Mouse (Mus musculus): ENCODE measurements around the gene Cyp2j5. TPM values are rescaled to one million over a fixed set of nuclear protein-coding genes. Genes with fewer than 3 reads are reported as not detected.
"Not testable (repeated sequence)": the region's sequence is repeated elsewhere in the genome, so short reads cannot be mapped to it uniquely, and the experiment has no call there.

Cyp2j5 gene
- polyA plus RNA-seq, 1 experiment from 2014 or later = 0.20 TPM

DNA sequence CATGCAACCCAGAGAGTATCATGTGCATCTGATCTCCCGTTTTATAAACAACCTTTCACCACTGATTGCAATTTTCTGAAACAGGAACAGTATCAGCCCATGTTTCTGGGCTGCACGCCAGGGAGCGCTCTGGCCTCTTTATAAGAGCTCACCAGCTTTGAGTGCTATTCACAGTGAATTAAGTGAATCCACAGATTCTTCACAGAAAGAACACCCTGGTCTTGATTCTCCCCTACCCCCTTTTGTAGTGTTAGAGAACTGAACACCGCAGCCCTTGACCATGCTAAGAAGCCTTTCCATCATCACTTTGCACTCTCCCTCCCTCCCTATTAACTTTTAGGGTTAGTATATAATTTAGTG, 72.2 kb downstream of the Cyp2j5 start:
- H3K27ac ChIP-seq (ENCODE audit: low read depth, low read length) = no peak overlapping the region
- no peaks in the 10 kb centered on the region for H3K27me3 ChIP-seq (replicated peaks; ENCODE audit: control insufficient read depth, insufficient read depth, low read length)

DNA sequence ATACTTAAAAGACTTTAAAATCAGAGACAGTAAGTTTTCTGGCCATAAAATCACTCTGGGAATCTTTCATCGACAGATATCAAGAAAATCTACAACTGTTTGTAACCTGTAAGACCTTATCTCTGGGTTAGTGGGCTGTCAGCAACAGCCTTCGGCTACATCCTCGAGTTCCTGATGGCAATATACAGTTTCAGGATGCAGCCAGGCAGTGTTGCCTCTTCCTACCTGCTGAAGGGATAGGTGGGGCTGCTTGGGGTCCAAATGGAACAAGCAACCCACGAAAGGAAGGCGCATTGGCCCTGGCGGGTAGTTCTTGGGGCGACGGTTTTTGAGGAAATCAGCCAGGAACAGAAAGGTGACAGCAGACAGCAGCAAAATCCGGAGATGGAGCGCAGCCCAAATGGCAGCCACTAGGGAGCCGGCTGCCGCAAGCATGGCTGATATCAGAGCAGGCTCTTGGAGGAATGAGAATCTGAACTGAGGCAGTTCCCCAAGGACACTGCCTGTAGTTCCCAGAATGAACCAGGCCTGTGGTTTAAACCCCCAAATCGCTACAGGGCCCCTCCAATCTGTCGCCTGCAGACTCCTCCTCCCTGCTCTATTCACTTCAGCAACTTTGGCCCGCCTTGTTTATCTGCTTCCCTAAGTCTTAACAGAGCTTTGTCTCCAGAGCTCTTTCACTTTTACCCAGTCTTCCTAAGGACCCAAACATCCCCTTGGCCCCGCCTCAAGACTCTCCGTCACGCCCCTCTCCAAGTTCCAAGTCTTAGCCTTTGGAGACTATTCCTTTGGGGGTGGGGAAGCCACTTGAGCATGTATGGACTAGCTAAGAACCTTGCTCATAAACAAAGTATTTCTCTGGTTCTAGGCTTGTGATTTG, 72.8 kb downstream of the Cyp2j5 start, which contains the start of gene Cyp2j9:
TSS of gene Cyp2j9 (minus strand) at position 668 of the 880 bp plus-strand sequence.
- Histone ChIP-seq H3K36me3 (ENCODE audit: control insufficient read depth, insufficient read depth) (no peaks in the 10 kb centered on the region), H3K4me1 (replicated peaks; ENCODE audit: control insufficient read depth, insufficient read depth, low read length) (0 out of 2 replicates have a peak, but pooled peaks cover 3% of the 10 kb centered on the region), H3K9ac (ENCODE audit: low read depth, low read length) (peak within 1 kb of the TSS; percentile 54), H3K4me3 (ENCODE audit: low read depth, low read length) (peak within 1 kb of the TSS; percentile 47), H3K4me2 (replicated peaks; ENCODE audit: low read depth) (peak within 1 kb of the TSS; percentile 77), H3K27me3 (replicated peaks; ENCODE audit: control insufficient read depth, insufficient read depth, low read length) (no peaks in the 10 kb centered on the region), H3K9me3 (ENCODE audit: control insufficient read depth) (no peaks in the 10 kb centered on the region), H3K27ac (ENCODE audit: low read depth, low read length) (peak within 1 kb of the TSS; percentile 31)
- ATAC-seq = peak; percentile 91
- TF ChIP-seq CTCF (IDR thresholded peaks at IDR 0.05; ENCODE audit: low read depth) = no peak; the same call in 1 of the 2 replicates
- WGBS = 4% methylated on average over 18 of the region's 18 CpGs

More for the DNA sequence above, 72.2 kb downstream of the Cyp2j5 start:
- Histone ChIP-seq H3K9me3 (ENCODE audit: control insufficient read depth) (no peaks in the 10 kb centered on the region), H3K36me3 (ENCODE audit: control insufficient read depth, insufficient read depth) (no peaks in the 10 kb centered on the region), H3K4me1 (replicated peaks; ENCODE audit: control insufficient read depth, insufficient read depth, low read length) (0 out of 2 replicates have a peak, but pooled peaks cover 3% of the 10 kb centered on the region), H3K4me2 (replicated peaks; ENCODE audit: low read depth) (peak overlapping the region; percentile 77), H3K4me3 (ENCODE audit: low read depth, low read length) (peak overlapping the region; percentile 47; the same call in 1 of the 2 replicates), H3K9ac (ENCODE audit: low read depth, low read length) (no peak overlapping the region)
- WGBS = 32% methylated on average over 4 of the region's 4 CpGs
- peak; percentile 64 for TF ChIP-seq CTCF (IDR thresholded peaks at IDR 0.05; ENCODE audit: low read depth)
- ATAC-seq = peak; percentile 78

- Histone ChIP-seq H3K27me3 (replicated peaks; ENCODE audit: control insufficient read depth, insufficient read depth, low read length) (no peaks in the 10 kb centered on the region), H3K9ac (ENCODE audit: low read depth, low read length) (no peak overlapping the region), H3K9me3 (ENCODE audit: control insufficient read depth) (no peaks in the 10 kb centered on the region), H3K27ac (ENCODE audit: low read depth, low read length) (no peak overlapping the region), H3K4me3 (ENCODE audit: low read depth, low read length) (no peak overlapping the region), H3K36me3 (ENCODE audit: control insufficient read depth, insufficient read depth) (no peaks in the 10 kb centered on the region), H3K4me1 (replicated peaks; ENCODE audit: control insufficient read depth, insufficient read depth, low read length) (no peaks in the 10 kb centered on the region), H3K4me2 (replicated peaks; ENCODE audit: low read depth) (no peak overlapping the region)
- no peak for TF ChIP-seq CTCF (IDR thresholded peaks at IDR 0.05; ENCODE audit: low read depth)
- no peak for ATAC-seq
- WGBS = 83% methylated on average over 1 of the region's 1 CpGs
Observed at GRCm38 (mm10) chr4:96581425-96582088, 82.4 kb downstream of the Cyp2j5 start.

DNA sequence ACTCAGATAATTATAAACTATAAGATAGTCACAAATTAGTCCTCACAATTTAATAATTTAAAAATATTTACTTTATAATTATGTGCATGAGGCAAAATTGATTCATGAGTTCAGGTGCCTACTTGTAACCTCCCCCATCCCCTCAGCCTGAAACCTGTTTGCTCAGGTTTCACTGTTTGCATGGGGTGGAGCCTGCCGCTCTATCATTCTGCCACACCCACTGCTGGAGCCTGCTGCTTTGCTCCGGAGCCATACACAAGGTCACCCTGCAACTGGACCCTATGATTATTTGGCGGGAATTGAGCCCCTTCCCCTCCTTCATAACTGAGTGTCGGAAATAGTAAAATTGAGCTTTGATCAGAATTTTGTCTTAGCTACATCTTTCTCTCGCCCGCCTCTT, 83.6 kb downstream of the Cyp2j5 start:
- not testable (repeated sequence) for H3K4me2 ChIP-seq (replicated peaks; ENCODE audit: low read depth); ATAC-seq; H3K4me3 ChIP-seq (ENCODE audit: low read depth, low read length); H3K4me1 ChIP-seq (replicated peaks; ENCODE audit: control insufficient read depth, insufficient read depth, low read length); H3K27ac ChIP-seq (ENCODE audit: low read depth, low read length); H3K9ac ChIP-seq (ENCODE audit: low read depth, low read length); H3K27me3 ChIP-seq (replicated peaks; ENCODE audit: control insufficient read depth, insufficient read depth, low read length); H3K9me3 ChIP-seq (ENCODE audit: control insufficient read depth); H3K36me3 ChIP-seq (ENCODE audit: control insufficient read depth, insufficient read depth)
- 44% methylated on average over 6 of the region's 6 CpGs for WGBS

Other genes starting within 250 kb of the Cyp2j5 start
- 0.08 and 0.26 TPM in 2 replicates for gene Cyp2j8, start 156.8 kb downstream of the Cyp2j5 start, polyA plus RNA-seq (2015; fragmentation: Nextera tagmentation; extraction: Ambion mirVana)
- 37.2 and 39.2 TPM in 2 replicates for gene Cyp2j6, start 110.5 kb downstream of the Cyp2j5 start, polyA plus RNA-seq (2015; fragmentation: Nextera tagmentation; extraction: Ambion mirVana)
- gene Cyp2j9, start 72.6 kb downstream of the Cyp2j5 start, polyA plus RNA-seq (2015; fragmentation: Nextera tagmentation; extraction: Ambion mirVana) = 4.3 and 4.6 TPM in 2 replicates
- not detected in 2 replicates for gene Gm12695, start 121.0 kb upstream of the Cyp2j5 start, polyA plus RNA-seq (2015; fragmentation: Nextera tagmentation; extraction: Ambion mirVana)